Mouse (Mus musculus) embryonic facial prominence, embryonic 12.5 days (tissue): ENCODE results near the gene Prtg. TPM values are rescaled to one million over a fixed set of nuclear protein-coding genes. Genes with fewer than 3 reads are reported as not detected.
A peak's percentile ranks its signal among the peaks of the same experiment; 100 is the strongest.

ENCODE experiments used
- ATAC-seq: fragments of 200-750 bp; cut with Nextera tagmentation; 2 replicates; pipeline ENCODE4 v1.8.0; 2017; ENCODE audit not compliant: insufficient number of reproducible peaks, insufficient read depth, low FRiP score, low TSS enrichment
- H3K27ac ChIP-seq: fragments of 300-500 bp; sonication (generic); 2 replicates; pipeline ENCODE4 v1.5.1; 2016; ENCODE audit warnings: mild to moderate bottlenecking
- H3K27me3 ChIP-seq: fragments of 300-500 bp; sonication (generic); 2 replicates; pipeline ENCODE4 v1.6.1; 2016; ENCODE audit warnings: mild to moderate bottlenecking, moderate library complexity
- H3K36me3 ChIP-seq: fragments of 300-500 bp; sonication (generic); 2 replicates; pipeline ENCODE4 v1.6.1; 2016; ENCODE audit warnings: mild to moderate bottlenecking
- H3K4me1 ChIP-seq: fragments of 300-500 bp; sonication (generic); 2 replicates; pipeline ENCODE4 v1.6.1; 2016
- H3K4me2 ChIP-seq: fragments of 300-500 bp; sonication (generic); replicated peaks from 2 replicates; pipeline ENCODE4 v1.6.1; 2016; ENCODE audit warnings: mild to moderate bottlenecking, moderate library complexity
- H3K4me3 ChIP-seq: fragments of 300-500 bp; sonication (generic); 2 replicates; pipeline ENCODE4 v1.5.1; 2016; ENCODE audit warnings: mild to moderate bottlenecking
- H3K9ac ChIP-seq: fragments of 300-500 bp; sonication (generic); 2 replicates; pipeline ENCODE4 v1.6.1; 2016; ENCODE audit warnings: mild to moderate bottlenecking, moderate library complexity
- H3K9me3 ChIP-seq: fragments of 300-500 bp; sonication (generic); 2 replicates; pipeline ENCODE4 v1.6.1; 2016; ENCODE audit warnings: mild to moderate bottlenecking, moderate library complexity
- WGBS: fragments of 180-500 bp; shearing (Covaris S2); methylation state at CpG from one replicate; pipeline ENCODE4 v1.1.7; 2016; 5-methylcytosine and 5-hydroxymethylcytosine counted together
- polyA plus RNA-seq: library from polyadenylated mRNA; unstranded; fragments of >200 nt; fragmentation: Nextera tagmentation; extraction: Ambion mirVana; gene quantifications from 2 replicates; pipeline ENCODE4 v1.2.1, GENCODE M21; 2016

Gene Prtg
- 1.8 and 2.1 TPM in 2 replicates for polyA plus RNA-seq

DNA sequence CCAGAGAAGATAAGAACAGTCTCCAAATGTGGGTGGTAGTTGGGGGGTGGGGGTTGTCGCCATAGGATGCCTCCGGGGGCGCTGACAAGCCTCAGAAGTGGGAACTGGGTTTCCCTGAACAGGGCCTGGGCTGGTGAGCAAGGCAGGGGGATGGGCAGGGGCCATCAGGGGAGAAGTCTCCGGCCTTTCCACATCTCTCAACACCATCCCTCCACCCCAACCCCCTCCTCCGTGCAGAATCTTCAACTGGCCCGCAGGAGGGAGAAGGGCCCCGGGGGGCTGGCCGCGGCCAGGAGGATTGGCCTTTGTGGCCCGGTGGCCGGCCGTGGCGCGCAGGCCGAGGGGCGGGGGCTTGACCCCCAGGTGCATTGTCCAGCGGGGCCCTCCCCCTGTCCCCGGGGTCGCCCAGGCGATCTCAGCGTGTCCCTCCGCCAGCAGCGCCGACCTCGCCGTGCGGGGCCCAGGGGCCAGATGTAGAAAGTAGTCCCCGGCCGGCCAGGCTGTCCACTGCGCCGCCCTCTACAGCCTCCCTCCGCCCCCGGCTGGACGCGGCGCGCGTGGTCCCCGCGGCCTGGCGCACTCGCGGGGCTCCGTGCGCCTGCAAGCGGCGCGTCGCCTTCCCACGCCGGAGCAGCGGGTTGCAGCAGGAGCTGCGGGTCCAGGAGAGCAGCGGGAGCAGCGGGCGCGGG is at the start of gene Prtg:
Gene Prtg (plus strand): TSS at position 144 of the 689 bp plus-strand sequence.
- Histone ChIP-seq H3K27me3 (peaks cover 5% of the 10 kb centered on the region; the same call in 1 of the 2 replicates), H3K4me1 (peaks cover 33% of the 10 kb centered on the region), H3K9me3 (no peaks in the 10 kb centered on the region), H3K36me3 (no peaks in the 10 kb centered on the region), H3K4me2 (peak within 1 kb of the TSS; percentile 97), H3K27ac (peak within 1 kb of the TSS; percentile 90), H3K4me3 (peak within 1 kb of the TSS; percentile 92), H3K9ac (peak within 1 kb of the TSS; percentile 91)
- WGBS = under 1% methylated on average over 50 of the region's 57 CpGs
- ATAC-seq = peak; percentile 83

DNA sequence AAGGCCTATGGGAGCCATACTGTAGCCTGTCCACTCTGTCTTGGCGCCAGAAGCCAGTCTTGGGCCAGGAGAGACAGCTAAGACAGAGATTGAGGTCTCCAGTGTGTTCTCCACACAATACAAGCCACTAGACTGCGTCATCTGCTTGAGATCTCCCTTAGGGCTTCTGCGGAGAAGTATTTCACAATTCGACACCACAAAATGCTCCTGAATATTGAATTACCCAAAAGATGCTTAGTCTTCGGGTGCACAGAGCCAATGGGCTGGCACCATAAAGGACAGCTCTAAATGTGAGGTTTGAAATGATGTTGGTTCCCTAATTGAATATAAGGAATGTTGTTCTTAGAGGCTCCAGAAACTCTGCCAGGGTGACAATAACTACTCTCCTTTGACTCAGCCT is 49.5 kb upstream of the Prtg start:
- no peak overlapping the region for H3K27ac ChIP-seq
- no peaks in the 10 kb centered on the region for H3K9me3 ChIP-seq
- no peak overlapping the region for H3K4me3 ChIP-seq
- H3K9ac ChIP-seq = no peak overlapping the region
- peaks cover 26% of the 10 kb centered on the region for H3K4me1 ChIP-seq
- H3K36me3 ChIP-seq = no peaks in the 10 kb centered on the region
- 68% methylated on average over 5 of the region's 5 CpGs for WGBS
- ATAC-seq = no peak
- no peaks in the 10 kb centered on the region for H3K27me3 ChIP-seq
- H3K4me2 ChIP-seq = no peak overlapping the region

DNA sequence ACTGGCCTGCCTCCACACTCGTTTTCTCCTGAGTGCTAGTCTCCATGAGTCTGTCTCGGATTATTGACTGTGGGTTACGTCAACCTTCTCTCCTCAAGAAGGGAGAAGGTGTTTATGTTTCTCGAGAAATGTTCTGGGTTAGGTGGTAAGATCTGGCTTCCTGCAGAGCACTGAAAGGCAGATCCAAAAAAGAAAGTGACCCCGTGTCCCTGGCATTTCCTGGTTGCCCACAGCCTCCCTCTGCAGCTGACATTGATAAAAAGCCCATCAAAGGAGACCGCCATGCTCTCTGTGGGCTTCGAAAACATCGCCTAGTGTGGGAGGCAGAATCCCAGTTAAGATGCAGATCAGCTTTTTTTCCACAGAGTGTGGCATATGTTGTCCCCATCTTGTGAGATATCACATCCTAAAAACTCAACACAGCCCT is 48.0 kb upstream of the Prtg start:
- H3K4me2 ChIP-seq = no peak overlapping the region
- H3K27me3 ChIP-seq = no peaks in the 10 kb centered on the region
- peaks cover 21% of the 10 kb centered on the region for H3K4me1 ChIP-seq
- WGBS = 22% methylated on average over 8 of the region's 8 CpGs
- H3K27ac ChIP-seq = no peak overlapping the region
- no peak overlapping the region for H3K4me3 ChIP-seq
- no peaks in the 10 kb centered on the region for H3K9me3 ChIP-seq
- no peak for ATAC-seq
- H3K9ac ChIP-seq = no peak overlapping the region
- H3K36me3 ChIP-seq = no peaks in the 10 kb centered on the region

DNA sequence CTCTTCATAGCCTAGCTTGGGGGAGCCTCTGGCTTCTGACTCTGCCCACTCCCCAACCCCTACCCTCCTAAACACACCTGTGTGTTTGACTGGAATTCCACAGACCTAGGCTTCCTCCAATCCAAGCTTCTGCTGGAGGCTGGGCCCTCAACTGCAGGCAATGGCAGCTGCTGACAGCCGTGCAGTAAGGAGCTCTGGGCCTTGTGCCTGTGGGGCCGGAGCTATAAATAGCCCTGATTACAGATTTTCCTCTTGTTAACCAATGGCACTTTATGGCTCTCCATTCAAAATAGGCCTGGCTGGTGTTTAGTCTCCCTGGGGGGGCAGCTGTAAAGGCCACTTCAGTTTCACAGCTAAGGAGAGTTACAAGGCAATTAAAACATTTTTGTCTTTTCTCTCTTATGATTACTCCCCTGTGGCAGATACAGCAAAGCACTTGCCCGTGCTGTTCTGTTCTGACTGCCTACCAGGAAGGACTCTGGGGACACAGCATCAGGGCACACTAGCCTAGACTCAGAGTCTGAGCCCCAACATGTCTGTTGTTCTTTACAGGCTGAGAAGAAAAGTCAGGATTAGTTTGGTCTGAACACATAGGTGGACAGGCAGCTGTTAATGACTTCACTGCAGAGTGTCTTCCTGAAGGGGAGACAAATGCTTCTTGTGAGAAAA is 43.5 kb upstream of the Prtg start:
- no peaks in the 10 kb centered on the region for H3K9me3 ChIP-seq
- H3K4me2 ChIP-seq = no peak overlapping the region
- H3K4me3 ChIP-seq = no peak overlapping the region
- no peak overlapping the region for H3K27ac ChIP-seq
- 0 out of 2 replicates have a peak, but pooled peaks have one; percentile 50 for ATAC-seq
- no peak overlapping the region for H3K9ac ChIP-seq
- no peaks in the 10 kb centered on the region for H3K27me3 ChIP-seq
- H3K4me1 ChIP-seq = peaks cover 18% of the 10 kb centered on the region
- H3K36me3 ChIP-seq = no peaks in the 10 kb centered on the region
- WGBS = 21% methylated on average over 3 of the region's 3 CpGs

- WGBS = under 1% methylated on average over 17 of the region's 17 CpGs
- peak overlapping the region; percentile 64 for H3K4me2 ChIP-seq
- ATAC-seq = peak; percentile 68; the same call in 1 of the 2 replicates
- peaks cover 9% of the 10 kb centered on the region; the same call in 1 of the 2 replicates for H3K4me1 ChIP-seq
- peak overlapping the region; percentile 67 for H3K27ac ChIP-seq
- no peaks in the 10 kb centered on the region for H3K9me3 ChIP-seq
- no peaks in the 10 kb centered on the region for H3K36me3 ChIP-seq
- peak overlapping the region; percentile 41; the same call in 1 of the 2 replicates for H3K9ac ChIP-seq
- H3K4me3 ChIP-seq = peak overlapping the region; percentile 34
- no peaks in the 10 kb centered on the region for H3K27me3 ChIP-seq
Measured at GRCm38 (mm10) chr9:72766789-72767349, 39.8 kb upstream of the Prtg start.

- WGBS = 88% methylated on average over 4 of the region's 4 CpGs
- no peaks in the 10 kb centered on the region for H3K36me3 ChIP-seq
- H3K27me3 ChIP-seq = no peaks in the 10 kb centered on the region
- H3K4me3 ChIP-seq = no peak overlapping the region
- no peak overlapping the region for H3K27ac ChIP-seq
- ATAC-seq = no peak
- H3K9ac ChIP-seq = no peak overlapping the region
- H3K4me2 ChIP-seq = no peak overlapping the region
- H3K9me3 ChIP-seq = no peaks in the 10 kb centered on the region
- H3K4me1 ChIP-seq = peaks cover 7% of the 10 kb centered on the region; the same call in 1 of the 2 replicates
Measured at GRCm38 (mm10) chr9:72775022-72775421, 31.7 kb upstream of the Prtg start.

- H3K9ac ChIP-seq = no peak overlapping the region
- H3K27me3 ChIP-seq = no peaks in the 10 kb centered on the region
- no peak for ATAC-seq
- 35% methylated on average over 11 of the region's 11 CpGs for WGBS
- no peaks in the 10 kb centered on the region for H3K36me3 ChIP-seq
- peaks cover 30% of the 10 kb centered on the region for H3K4me1 ChIP-seq
- no peaks in the 10 kb centered on the region for H3K9me3 ChIP-seq
- H3K4me3 ChIP-seq = no peak overlapping the region
- no peak overlapping the region for H3K4me2 ChIP-seq
- H3K27ac ChIP-seq = no peak overlapping the region
Measured at GRCm38 (mm10) chr9:72779004-72779403, 27.7 kb upstream of the Prtg start.

- no peak overlapping the region for H3K4me2 ChIP-seq
- no peak overlapping the region for H3K4me3 ChIP-seq
- H3K9ac ChIP-seq = no peak overlapping the region
- H3K27me3 ChIP-seq = no peaks in the 10 kb centered on the region
- no peak for ATAC-seq
- H3K9me3 ChIP-seq = no peaks in the 10 kb centered on the region
- no peak overlapping the region for H3K27ac ChIP-seq
- H3K36me3 ChIP-seq = no peaks in the 10 kb centered on the region
- 9% methylated on average over 4 of the region's 4 CpGs for WGBS
- peaks cover 30% of the 10 kb centered on the region for H3K4me1 ChIP-seq
Measured at GRCm38 (mm10) chr9:72779733-72780132, 26.9 kb upstream of the Prtg start.

GRCm38 (mm10) chr9:72780694-72781093 is 26.0 kb upstream of the Prtg start:
- H3K4me1 ChIP-seq = peaks cover 30% of the 10 kb centered on the region
- ATAC-seq = no peak
- no peaks in the 10 kb centered on the region for H3K27me3 ChIP-seq
- no peaks in the 10 kb centered on the region for H3K9me3 ChIP-seq
- H3K4me3 ChIP-seq = no peak overlapping the region
- WGBS = 39% methylated on average over 5 of the region's 5 CpGs
- no peak overlapping the region for H3K27ac ChIP-seq
- H3K36me3 ChIP-seq = no peaks in the 10 kb centered on the region
- H3K9ac ChIP-seq = no peak overlapping the region
- H3K4me2 ChIP-seq = no peak overlapping the region

DNA sequence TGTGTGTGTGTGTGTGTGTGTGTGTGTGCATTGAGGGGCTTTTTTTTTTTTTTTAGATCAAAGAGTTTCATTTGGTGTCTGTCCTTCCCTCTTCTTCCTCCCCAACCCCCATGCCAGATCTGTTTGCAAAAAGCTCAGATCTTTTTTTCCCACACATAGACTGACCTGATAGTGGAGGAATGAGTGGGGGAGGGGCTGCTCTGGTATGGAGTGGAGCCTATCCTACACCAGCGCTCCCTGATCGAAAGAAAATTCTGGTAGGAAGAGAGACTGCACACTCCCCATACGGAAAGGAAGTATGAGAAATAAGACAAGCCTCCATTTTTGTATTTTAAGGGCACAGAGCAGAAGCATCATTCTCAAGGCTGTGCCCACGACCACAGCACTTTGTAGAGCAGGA is 25.2 kb upstream of the Prtg start:
- Histone ChIP-seq H3K4me1 (peaks cover 30% of the 10 kb centered on the region), H3K27me3 (no peaks in the 10 kb centered on the region), H3K9ac (no peak overlapping the region), H3K27ac (peak overlapping the region; percentile 60), H3K36me3 (no peaks in the 10 kb centered on the region), H3K4me2 (0 out of 2 replicates have a peak overlapping the region, but pooled peaks have one; percentile 1), H3K9me3 (no peaks in the 10 kb centered on the region), H3K4me3 (no peak overlapping the region)
- 37% methylated on average over 4 of the region's 4 CpGs for WGBS
- no peak for ATAC-seq

GRCm38 (mm10) chr9:72782121-72782520 is 24.6 kb upstream of the Prtg start:
- ATAC-seq = no peak
- 16% methylated on average over 8 of the region's 8 CpGs for WGBS

More at GRCm38 (mm10) chr9:72782121-72782520, 24.6 kb upstream of the Prtg start:
- Histone ChIP-seq H3K27ac (no peak overlapping the region), H3K4me3 (no peak overlapping the region), H3K9me3 (no peaks in the 10 kb centered on the region), H3K27me3 (no peaks in the 10 kb centered on the region), H3K4me1 (peaks cover 30% of the 10 kb centered on the region), H3K9ac (no peak overlapping the region), H3K4me2 (0 out of 2 replicates have a peak overlapping the region, but pooled peaks have one; percentile 1), H3K36me3 (no peaks in the 10 kb centered on the region)
